Mouse (Mus musculus): Measurements from ENCODE around the gene Med1.
"Not testable (repeated sequence)": the region's sequence is repeated elsewhere in the genome, so short reads cannot be mapped to it uniquely, and the experiment has no call there.

DNA sequence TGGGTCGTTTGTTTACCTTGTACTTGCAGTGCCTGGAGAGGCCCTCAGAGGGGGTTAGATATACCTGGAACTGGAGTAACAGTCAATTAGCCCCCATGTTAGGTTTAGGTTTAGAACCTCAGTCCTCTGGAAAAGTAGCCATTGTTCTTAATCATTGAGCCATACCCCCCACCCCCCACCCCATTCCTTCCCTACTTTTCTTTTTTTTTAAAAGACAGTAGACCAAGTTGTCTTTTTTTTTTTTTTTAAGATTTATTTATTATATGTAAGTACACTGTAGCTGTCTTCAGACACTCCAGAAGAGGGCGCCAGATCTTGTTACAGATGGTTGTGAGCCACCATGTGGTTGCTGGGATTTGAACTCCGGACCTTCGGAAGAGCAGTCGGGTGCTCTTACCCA is 16.6 kb upstream of the Med1 start:
- not testable (repeated sequence) for TF ChIP-seq POLR2A, CTCF (IDR thresholded peaks at IDR 0.05; ENCODE audit: insufficient read depth, low read depth, low read length)
